Mouse (Mus musculus) left cerebral cortex, postnatal 10 days (tissue): ENCODE data around the gene 4930562C15Rik. TPM values are rescaled to one million over a fixed set of nuclear protein-coding genes. Genes with fewer than 3 reads are reported as not detected.
"Not testable (repeated sequence)": the region's sequence is repeated elsewhere in the genome, so short reads cannot be mapped to it uniquely, and the experiment has no call there.

Experiments
- DNase-seq, 2 experiments: peaks; one replicate each; pipeline ENCODE4 v3.0.0; 2021 to 2022; ENCODE audit warnings: low spot score in 2 of 2, mixed read lengths in 1 of 2; ENCODE audit errors: extremely low spot score in 1 of 2
- intact Hi-C: fragments of 180-260 bp; cut with DNase I; formaldehyde crosslinking; loops from one replicate; pipeline ENCODE4 v1.15.1; 2025
- total RNA-seq, 2 experiments: library from RNA; stranded (reverse); gene quantifications; 2 replicates each; pipeline ENCODE4 v1.2.3; 2021

The 4930562C15Rik gene
- total RNA-seq = not detected

GRCm38 (mm10) chr16:4835191-4835590 lies at the start of gene 4930562C15Rik:
Gene 4930562C15Rik (plus strand): TSS chr16:4835416.
- intact Hi-C loops = no loop called here
- DNase-seq = no peak

GRCm38 (mm10) chr16:4785706-4786105 lies 49.5 kb upstream of the 4930562C15Rik start:
- intact Hi-C loops = loop anchor here (5.0 kb wide), 1 partner anchor 103 kb away; no protein-coding TSS in a partner anchor
- DNase-seq = no peak

GRCm38 (mm10) chr16:4788176-4788575 lies 47.0 kb upstream of the 4930562C15Rik start:
- intact Hi-C loops = loop anchor here (5.0 kb wide), 1 partner anchor 106 kb away; no protein-coding TSS in a partner anchor
- DNase-seq = no peak

- intact Hi-C loops = loop anchor here (5.0 kb wide), 1 partner anchor 107 kb away; no protein-coding TSS in a partner anchor
Observed at GRCm38 (mm10) chr16:4789311-4789768, 45.9 kb upstream of the 4930562C15Rik start.

GRCm38 (mm10) chr16:4789810-4790559 lies 45.2 kb upstream of the 4930562C15Rik start, which contains the start of gene Cdip1:
Gene Cdip1 (minus strand): TSS chr16:4790292.
- peak; percentile 93 to 98 for DNase-seq
- intact Hi-C loops = loop anchor here (5.0 kb wide), 1 partner anchor 108 kb away; no protein-coding TSS in a partner anchor

More at GRCm38 (mm10) chr16:4789311-4789768, 45.9 kb upstream of the 4930562C15Rik start:
- peak in 1 of 2 experiments; percentile 61 for DNase-seq

- no peak for DNase-seq
- intact Hi-C loops = no loop called here
Observed at GRCm38 (mm10) chr16:4791332-4791731, 43.9 kb upstream of the 4930562C15Rik start.

GRCm38 (mm10) chr16:4796631-4797030 lies 38.6 kb upstream of the 4930562C15Rik start:
- DNase-seq = no peak
- intact Hi-C loops = no loop called here

- no peak for DNase-seq
- intact Hi-C loops = no loop called here
Observed at GRCm38 (mm10) chr16:4818349-4818748, 16.9 kb upstream of the 4930562C15Rik start.

GRCm38 (mm10) chr16:4824466-4824865 lies 10.8 kb upstream of the 4930562C15Rik start:
- DNase-seq, intact Hi-C loops: not testable (repeated sequence)

- intact Hi-C loops = no loop called here
- DNase-seq = no peak
Observed at GRCm38 (mm10) chr16:4827639-4828038, 7.6 kb upstream of the 4930562C15Rik start.

GRCm38 (mm10) chr16:4829271-4829900 lies 5.8 kb upstream of the 4930562C15Rik start:
- intact Hi-C loops = no loop called here
- no peak for DNase-seq

GRCm38 (mm10) chr16:4831650-4832419 lies 3.4 kb upstream of the 4930562C15Rik start:
- peak in 1 of 2 experiments; percentile 57 for DNase-seq
- intact Hi-C loops = no loop called here

- intact Hi-C loops = no loop called here
- DNase-seq = no peak
Observed at GRCm38 (mm10) chr16:4833858-4834257, 1.4 kb upstream of the 4930562C15Rik start.

GRCm38 (mm10) chr16:4837631-4838030 lies 2.4 kb downstream of the 4930562C15Rik start:
- intact Hi-C loops = no loop called here
- no peak for DNase-seq

- DNase-seq = no peak
- intact Hi-C loops = no loop called here
Observed at GRCm38 (mm10) chr16:4839552-4839951, 4.3 kb downstream of the 4930562C15Rik start.

GRCm38 (mm10) chr16:4840231-4840630 lies 5.0 kb downstream of the 4930562C15Rik start:
- no peak for DNase-seq
- intact Hi-C loops = no loop called here

GRCm38 (mm10) chr16:4847041-4847440 lies 11.8 kb downstream of the 4930562C15Rik start:
- intact Hi-C loops = no loop called here
- DNase-seq = no peak

GRCm38 (mm10) chr16:4848090-4848489 lies 12.9 kb downstream of the 4930562C15Rik start:
- no peak for DNase-seq
- intact Hi-C loops = no loop called here

GRCm38 (mm10) chr16:4850361-4850760 lies 15.1 kb downstream of the 4930562C15Rik start:
- DNase-seq = no peak
- intact Hi-C loops = no loop called here
